Mouse (Mus musculus): ENCODE data around the gene Pcdh7.
"Not testable (repeated sequence)": the region's sequence is repeated elsewhere in the genome, so short reads cannot be mapped to it uniquely, and the experiment has no call there.

DNA sequence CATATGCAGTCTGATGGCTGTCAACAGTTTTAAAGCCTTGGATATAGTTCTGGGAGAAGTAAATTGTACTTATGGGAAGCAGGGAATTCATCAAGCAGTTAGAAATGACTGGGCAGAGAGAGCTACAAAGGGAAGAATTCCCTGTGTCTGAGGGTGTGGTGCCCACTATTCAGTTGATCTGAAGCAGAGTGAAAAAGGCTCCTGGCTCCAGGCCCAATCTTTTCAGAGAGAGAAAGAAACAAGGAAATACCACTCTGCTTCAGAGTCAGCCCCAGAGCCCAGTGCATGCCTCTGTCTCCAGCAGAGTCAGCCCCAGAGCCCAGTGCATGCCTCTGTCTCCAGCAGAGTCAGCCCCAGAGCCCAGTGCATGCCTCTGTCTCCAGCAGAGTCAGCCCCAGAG is 456.6 kb downstream of the Pcdh7 start:
- not testable (repeated sequence) for TF ChIP-seq CTCF (IDR thresholded peaks at IDR 0.05; ENCODE audit: low read depth, low read length); TAL1 (conservative IDR thresholded peaks at IDR 0.05; ENCODE audit: low read depth, low read length); POLR2AphosphoS5 (IDR thresholded peaks at IDR 0.05; ENCODE audit: insufficient replicate concordance, low read depth, low read length); GATA1 (IDR thresholded peaks at IDR 0.05; ENCODE audit: borderline replicate concordance, low read length)
